Mouse (Mus musculus) liver, embryonic 18 days (tissue): ENCODE data around the gene Npy5r. TPM values are rescaled to one million over a fixed set of nuclear protein-coding genes. Genes with fewer than 3 reads are reported as not detected.

ENCODE experiments used
- polyA plus RNA-seq: library from polyadenylated mRNA; depleted of rRNA; stranded (reverse); fragments of >200 nt; gene quantifications from 2 replicates; pipeline ENCODE4 v1.2.3, GENCODE M21; 2012; rRNA removed

Gene Npy5r
- not detected in 2 replicates for polyA plus RNA-seq

DNA sequence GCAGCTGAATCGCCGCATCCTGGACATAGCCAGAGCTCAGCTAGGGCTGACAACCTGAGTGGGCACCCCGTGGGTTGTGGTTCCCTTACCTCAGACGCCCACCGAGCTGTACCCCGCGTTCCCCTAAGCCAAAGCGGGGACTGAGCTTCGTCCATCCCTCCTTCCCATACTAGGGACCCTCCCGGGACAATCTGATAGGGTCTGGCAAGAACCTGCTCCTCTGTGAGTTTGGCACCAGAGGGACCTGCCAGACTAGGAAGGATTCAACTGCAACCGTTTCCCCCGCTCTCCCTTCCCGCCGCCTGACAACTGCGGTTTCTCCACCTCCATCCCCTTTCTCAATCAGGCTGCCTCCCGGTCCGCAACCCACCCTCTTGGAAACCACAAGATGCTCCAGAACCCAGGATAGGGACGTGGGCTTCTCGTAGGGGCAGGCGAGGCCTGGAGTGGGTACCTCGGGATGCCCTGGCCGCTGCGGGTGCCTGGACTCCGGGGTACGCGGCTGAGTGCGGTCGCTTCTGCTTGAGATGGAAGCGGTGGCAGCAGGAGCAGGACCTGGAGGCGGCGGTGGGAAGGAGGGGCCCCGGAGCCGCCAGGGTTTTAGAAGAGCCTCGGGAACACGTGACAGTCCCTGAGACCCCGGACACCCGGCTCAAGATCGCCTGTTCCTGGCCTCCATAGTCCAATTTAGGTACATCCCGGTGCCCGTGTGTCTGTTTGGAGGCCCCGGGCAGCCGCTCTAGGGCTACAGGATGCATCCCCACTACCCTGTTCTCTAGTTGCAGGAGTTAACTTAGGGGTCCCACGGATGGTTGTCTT lies at the start of gene Npy5r:
Gene Npy5r (minus strand): TSS at position 618 of the 819 bp plus-strand sequence.

DNA sequence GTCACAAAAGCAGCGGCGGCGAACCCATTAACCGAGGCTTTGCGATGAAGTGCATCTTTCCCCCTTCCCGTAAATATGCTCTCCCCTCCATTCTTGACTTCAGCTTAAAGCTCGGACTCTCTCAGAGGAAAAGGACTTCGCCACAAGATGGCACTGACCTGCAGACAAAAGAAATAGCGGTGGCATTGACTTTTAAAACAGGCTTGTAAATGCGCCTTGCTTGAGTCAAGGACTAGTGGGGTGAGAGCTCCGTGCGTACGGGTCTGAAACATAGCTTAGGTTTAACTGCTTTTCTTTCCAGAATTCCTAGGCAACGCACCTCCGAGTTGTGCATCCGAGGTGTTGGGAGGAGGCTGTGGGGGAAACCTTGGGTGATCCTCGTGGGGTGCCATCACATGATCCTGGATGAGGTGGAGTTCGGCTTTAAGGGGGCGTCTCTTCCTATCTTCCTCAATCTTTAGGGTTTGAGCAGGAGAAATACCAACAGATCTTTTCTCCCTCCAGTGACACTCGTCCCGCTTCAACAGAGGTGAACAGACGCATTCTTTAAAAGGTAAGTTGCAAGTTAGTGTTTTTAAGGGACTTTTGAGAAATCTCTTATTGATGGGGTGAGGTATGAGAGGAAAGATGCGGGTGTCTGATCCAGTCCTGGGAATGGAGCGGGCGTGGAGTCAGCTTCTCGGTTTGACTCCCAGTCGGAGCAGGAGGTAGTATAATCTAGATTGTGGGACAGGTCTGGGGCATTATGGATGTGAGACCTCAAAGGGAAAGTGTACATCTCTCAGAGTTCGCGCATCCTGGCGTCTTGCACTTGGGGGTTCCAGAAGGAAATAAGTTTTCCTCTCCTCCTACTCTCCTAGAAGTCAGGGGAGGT lies 9.3 kb upstream of the Npy5r start, which contains the start of gene Npy1r:
Gene Npy1r (plus strand): TSS at position 223 of the 874 bp plus-strand sequence.

Other genes with a start within 250 kb of the Npy5r start
- gene Tma16, start 201.6 kb downstream of the Npy5r start, polyA plus RNA-seq = 3.6 and 4.0 TPM in 2 replicates
- gene Tktl2, start 176.4 kb downstream of the Npy5r start, polyA plus RNA-seq = not detected in 2 replicates
- 0.02 and 0.03 TPM in 2 replicates for gene Npy1r, start 9.1 kb upstream of the Npy5r start, polyA plus RNA-seq
- 1.8 and 2.4 TPM in 2 replicates for gene Naf1, start 172.1 kb upstream of the Npy5r start, polyA plus RNA-seq